In the genomic region with DNA sequence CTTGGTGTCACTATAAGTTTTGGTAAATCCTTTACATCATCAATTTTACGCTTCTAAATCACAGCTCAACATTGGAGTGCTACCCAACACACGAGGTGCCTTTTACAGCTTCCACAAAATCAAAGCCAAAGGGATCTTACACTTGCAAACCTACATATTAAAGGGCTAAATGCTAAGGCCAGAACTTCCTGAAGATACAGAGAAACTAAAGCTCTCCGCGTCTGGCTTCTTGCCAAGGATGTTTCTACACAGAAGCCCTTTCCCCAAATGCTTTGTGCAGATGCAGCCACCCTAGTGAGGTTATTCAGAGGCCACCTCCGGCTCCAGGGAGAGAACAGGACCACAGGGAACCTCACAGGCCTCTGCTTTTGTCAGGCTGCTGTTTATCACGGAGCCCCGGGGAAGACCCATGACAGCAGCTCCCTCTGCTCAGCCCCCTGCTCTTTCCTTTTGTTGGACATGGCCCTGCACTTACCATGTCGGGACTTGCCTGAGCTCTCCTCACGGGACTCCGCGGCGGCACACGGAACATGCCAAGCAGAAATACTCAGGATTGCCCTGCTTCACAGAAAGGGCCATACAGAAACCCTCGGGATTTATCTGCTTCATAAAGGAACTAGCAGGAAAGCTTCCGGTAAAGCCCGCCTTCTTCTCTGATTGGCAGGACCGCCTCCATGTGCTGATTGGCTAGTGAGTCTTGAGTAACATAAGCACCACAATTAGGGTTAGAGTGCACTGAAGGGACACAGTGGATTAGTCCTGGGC, we compare ENCODE assay signal across 8 mouse cellular contexts. TPM values are rescaled to one million over a fixed set of nuclear protein-coding genes. Genes with fewer than 3 reads are reported as not detected.
DNase-seq lines count a peak whose midpoint lies in the region; ATAC-seq lines count a peak whose summit lies in the region.
"Not testable (repeated sequence)": the region's sequence is repeated elsewhere in the genome, so short reads cannot be mapped to it uniquely, and the experiment has no call there.

Gene 3300002I08Rik, minus strand, starts transcription at position 653 of the 765 bp plus-strand sequence.

- peak within 1 kb of the TSS; percentile 91 for H3K27ac ChIP-seq in intestine, embryonic 14.5 days (ENCODE audit: low read depth)

- not testable (repeated sequence) for H3K27me3 ChIP-seq in intestine, embryonic 14.5 days (replicated peaks; ENCODE audit: control insufficient read depth, insufficient read depth, low read length)

- H3K36me3 ChIP-seq in intestine, embryonic 14.5 days (ENCODE audit: control insufficient read depth, insufficient read depth, low read length), result not testable (repeated sequence)

- intact Hi-C loops in gastrocnemius, postnatal 36 days (cut with DNase I); left cerebral cortex, postnatal 10 days (cut with DNase I): not testable (repeated sequence)

- H3K4me2 ChIP-seq in intestine, embryonic 14.5 days (ENCODE audit: low read length), result peak within 1 kb of the TSS; percentile 49

- H3K4me3 ChIP-seq in intestine, embryonic 14.5 days (ENCODE audit: low read depth, low read length), result peak within 1 kb of the TSS; percentile 62

- not testable (repeated sequence) for H3K9me3 ChIP-seq in intestine, embryonic 14.5 days (ENCODE audit: control insufficient read depth, low read length)

- DNase-seq in adrenal gland, adult 2 months, result peak; percentile 93
- DNase-seq in embryo, embryonic 11 days, result peak; percentile 90
- DNase-seq in gastrocnemius, postnatal 36 days, result peak; percentile 81 to 84
- peak; percentile 91 for DNase-seq in intestine, embryonic 14.5 days (ENCODE audit: low spot score)
- DNase-seq in left cerebral cortex, postnatal 10 days (ENCODE audit: extremely low spot score in 1 of 2, low spot score in 2 of 2), result peak; percentile 85 to 88
- DNase-seq in right cerebral cortex, postnatal 10 days (ENCODE audit: low spot score in 2 of 2), result peak; percentile 94 to 95
- peak; percentile 91 for DNase-seq in urinary bladder, postnatal 14 days (ENCODE audit: low spot score)

- not testable (repeated sequence) for H3K4me1 ChIP-seq in intestine, embryonic 14.5 days (replicated peaks; ENCODE audit: control insufficient read depth, insufficient read depth, low read length)

- H3K9ac ChIP-seq in intestine, embryonic 14.5 days (ENCODE audit: low read length), result peak within 1 kb of the TSS; percentile 69

- peak; percentile 97 for ATAC-seq in intestine, embryonic 14.5 days (replicated peaks; ENCODE audit: low FRiP score, low TSS enrichment, low read depth)
- peak; percentile 99 for ATAC-seq in megakaryocyte progenitor cell, adult 5-6 weeks (replicated peaks; ENCODE audit: poor library complexity)

- WGBS in intestine, embryonic 14.5 days, result 2% methylated on average over 16 of the region's 17 CpGs

RNA-seq across cellular contexts. Expression of gene 3300002I08Rik, which starts in this region (rescaled TPM):
- 1 to 10 TPM; 4.4 to 5.1 TPM for total RNA-seq in adrenal gland, adult 2 months (2021)
- 1.7 and 2.1 TPM in 2 replicates for polyA plus RNA-seq in adrenal gland, adult 2 months (2012; rRNA removed)
- total RNA-seq in gastrocnemius, postnatal 36 days (2021), result 1 to 10 TPM; 1.3 to 1.4 TPM
- polyA plus RNA-seq in intestine, embryonic 14.5 days (2014; fragmentation: Nextera tagmentation; extraction: Ambion mirVana), result 6.9 and 9.0 TPM in 2 replicates
- 10 to 100 TPM in 1 of 2 experiments, 1 to 10 TPM in 1; 8.8 to 10.5 TPM for total RNA-seq in left cerebral cortex, postnatal 10 days (2021)
- total RNA-seq in megakaryocyte progenitor cell, adult 5-6 weeks (2015), result 2.2 and 2.4 TPM in 2 replicates
- 4.9 and 6.6 TPM in 2 replicates for total RNA-seq in megakaryocyte progenitor cell, adult 5-6 weeks (2017)

Comparison
In these comparisons a context has a peak if more than half of its experiments do, and no peak if none do; other contexts are left out.
1. Peak in every context shown above with its lines: DNase-seq, ATAC-seq, H3K4me3 ChIP-seq and H3K27ac ChIP-seq.